Mouse (Mus musculus) neural tube, embryonic 14.5 days (tissue): Measurements from ENCODE around the gene Man2a1. TPM values are rescaled to one million over a fixed set of nuclear protein-coding genes. Genes with fewer than 3 reads are reported as not detected.
A peak's percentile ranks its signal among the peaks of the same experiment; 100 is the strongest.

ENCODE experiments used
- ATAC-seq: fragments of 200-750 bp; cut with Nextera tagmentation; 2 replicates; pipeline ENCODE4 v1.8.0; 2017; ENCODE audit warnings: low read depth, mild to moderate bottlenecking, moderate TSS enrichment, moderate library complexity
- H3K27ac ChIP-seq: fragments of 300-500 bp; sonication (generic); 2 replicates; pipeline ENCODE4 v1.5.1; 2014; ENCODE audit warnings: low read depth, mild to moderate bottlenecking, control low read depth, low read length, moderate library complexity, mixed read lengths
- H3K27me3 ChIP-seq: fragments of 300-500 bp; sonication (generic); 2 replicates; pipeline ENCODE4 v1.6.1; 2014; ENCODE audit warnings: low read length; ENCODE audit not compliant: control insufficient read depth, insufficient read depth
- H3K36me3 ChIP-seq: fragments of 300-500 bp; sonication (generic); 2 replicates; pipeline ENCODE4 v1.6.1; 2014; ENCODE audit warnings: low read length, mixed read lengths; ENCODE audit not compliant: control insufficient read depth, insufficient read depth
- H3K4me1 ChIP-seq: fragments of 300-500 bp; sonication (generic); 2 replicates; pipeline ENCODE4 v1.6.1; 2014; ENCODE audit warnings: low read length; ENCODE audit not compliant: control insufficient read depth, insufficient read depth
- H3K4me2 ChIP-seq: fragments of 300-500 bp; sonication (generic); 2 replicates; pipeline ENCODE4 v1.6.1; 2014; ENCODE audit warnings: mild to moderate bottlenecking, low read depth, low read length, control low read depth
- H3K4me3 ChIP-seq: fragments of 300-500 bp; sonication (generic); 2 replicates; pipeline ENCODE4 v1.5.1; 2014; ENCODE audit warnings: low read depth, low read length, control low read depth, mixed read lengths
- H3K9ac ChIP-seq: fragments of 300-500 bp; sonication (generic); replicated peaks from 2 replicates; pipeline ENCODE4 v1.6.1; 2014; ENCODE audit warnings: low read depth, mild to moderate bottlenecking, control low read depth, low read length, mixed read lengths
- H3K9me3 ChIP-seq: fragments of 300-500 bp; sonication (generic); 2 replicates; pipeline ENCODE4 v1.6.1; 2016; ENCODE audit warnings: low read length; ENCODE audit not compliant: control insufficient read depth
- WGBS: fragments of 180-500 bp; shearing (Covaris S2); extraction: QIAGEN DNeasy Blood & Tissue Kit; methylation state at CpG from one replicate; pipeline ENCODE4 v1.1.7; 2014; 5-methylcytosine and 5-hydroxymethylcytosine counted together
- polyA plus RNA-seq: library from polyadenylated mRNA; unstranded; fragments of >200 nt; fragmentation: Nextera tagmentation; extraction: Ambion mirVana; gene quantifications from 2 replicates; pipeline ENCODE4 v1.2.1, GENCODE M21; 2014

Man2a1 gene
- polyA plus RNA-seq, 1 experiment from 2014 or later, result 5.3 TPM

DNA sequence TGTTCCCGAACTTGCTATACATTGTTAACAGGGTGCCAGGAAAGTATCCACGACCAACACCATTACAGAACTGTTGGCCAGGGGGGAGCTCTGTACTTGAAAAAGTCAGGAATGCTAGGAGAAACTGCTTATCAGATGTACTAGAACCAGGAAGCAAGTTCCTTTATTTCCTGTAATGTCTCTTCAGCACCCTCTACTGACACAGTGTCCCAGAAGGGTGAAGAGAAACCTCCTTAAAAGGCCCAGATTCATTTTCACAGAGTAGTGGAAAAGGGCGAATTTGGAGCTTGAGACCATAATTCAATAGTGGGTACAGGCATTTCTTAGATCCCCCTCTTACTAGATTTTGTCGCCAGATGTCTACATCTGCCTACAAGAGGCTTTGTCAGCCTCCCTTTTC is 620 bp upstream of the Man2a1 start:
- no peaks in the 10 kb centered on the region for H3K36me3 ChIP-seq
- peaks cover 9% of the 10 kb centered on the region; the same call in 1 of the 2 replicates for H3K4me1 ChIP-seq
- H3K27me3 ChIP-seq, result no peaks in the 10 kb centered on the region
- WGBS, result 35% methylated on average over 4 of the region's 4 CpGs
- peak overlapping the region; percentile 92; the same call in 1 of the 2 replicates for H3K9ac ChIP-seq
- H3K4me3 ChIP-seq, result peak overlapping the region; percentile 97
- H3K9me3 ChIP-seq, result no peaks in the 10 kb centered on the region
- peak overlapping the region; percentile 81 for H3K4me2 ChIP-seq
- ATAC-seq, result no peak
- H3K27ac ChIP-seq, result peak overlapping the region; percentile 85

DNA sequence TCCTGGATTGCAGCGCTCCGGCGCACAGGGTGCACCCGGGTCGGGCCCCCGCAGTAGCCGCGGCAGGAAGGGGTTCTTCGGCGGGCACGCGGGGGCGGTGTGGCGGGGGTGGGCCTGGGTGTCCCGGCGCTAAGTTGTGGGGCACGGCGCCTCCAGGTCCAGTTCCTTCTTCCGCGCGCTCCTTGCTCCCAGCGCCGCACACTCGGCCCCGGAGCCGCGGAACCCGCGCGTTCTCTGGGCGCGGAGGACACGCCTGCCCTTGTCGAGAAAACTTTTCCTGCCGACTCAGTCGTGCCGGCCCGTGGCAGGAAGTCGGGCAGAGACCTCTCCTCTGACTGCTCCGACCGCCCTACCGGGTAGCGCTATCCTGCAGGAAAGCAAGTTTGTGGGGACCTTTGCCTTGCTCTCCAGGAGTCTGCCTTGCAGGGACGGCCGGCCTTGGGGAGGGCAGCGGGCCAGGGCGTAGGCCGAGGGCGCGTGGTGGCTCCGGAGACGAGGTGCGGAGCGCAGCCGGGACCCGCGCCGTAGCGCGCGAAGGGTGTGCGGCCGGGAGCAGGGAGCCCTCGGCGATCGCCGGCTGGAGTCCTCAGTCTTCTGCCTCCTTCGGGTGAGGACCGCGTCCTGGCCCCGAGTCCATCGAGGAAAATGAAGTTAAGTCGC is 685 bp downstream of the Man2a1 start:
- Histone ChIP-seq H3K36me3 (no peaks in the 10 kb centered on the region), H3K27ac (peak overlapping the region; percentile 85), H3K4me1 (peaks cover 9% of the 10 kb centered on the region; the same call in 1 of the 2 replicates), H3K9ac (peak overlapping the region; percentile 92), H3K27me3 (no peaks in the 10 kb centered on the region), H3K4me2 (peak overlapping the region; percentile 81), H3K4me3 (peak overlapping the region; percentile 97), H3K9me3 (no peaks in the 10 kb centered on the region)
- ATAC-seq, result peak; percentile 1; the same call in 1 of the 2 replicates
- WGBS, result under 1% methylated on average over 67 of the region's 73 CpGs

DNA sequence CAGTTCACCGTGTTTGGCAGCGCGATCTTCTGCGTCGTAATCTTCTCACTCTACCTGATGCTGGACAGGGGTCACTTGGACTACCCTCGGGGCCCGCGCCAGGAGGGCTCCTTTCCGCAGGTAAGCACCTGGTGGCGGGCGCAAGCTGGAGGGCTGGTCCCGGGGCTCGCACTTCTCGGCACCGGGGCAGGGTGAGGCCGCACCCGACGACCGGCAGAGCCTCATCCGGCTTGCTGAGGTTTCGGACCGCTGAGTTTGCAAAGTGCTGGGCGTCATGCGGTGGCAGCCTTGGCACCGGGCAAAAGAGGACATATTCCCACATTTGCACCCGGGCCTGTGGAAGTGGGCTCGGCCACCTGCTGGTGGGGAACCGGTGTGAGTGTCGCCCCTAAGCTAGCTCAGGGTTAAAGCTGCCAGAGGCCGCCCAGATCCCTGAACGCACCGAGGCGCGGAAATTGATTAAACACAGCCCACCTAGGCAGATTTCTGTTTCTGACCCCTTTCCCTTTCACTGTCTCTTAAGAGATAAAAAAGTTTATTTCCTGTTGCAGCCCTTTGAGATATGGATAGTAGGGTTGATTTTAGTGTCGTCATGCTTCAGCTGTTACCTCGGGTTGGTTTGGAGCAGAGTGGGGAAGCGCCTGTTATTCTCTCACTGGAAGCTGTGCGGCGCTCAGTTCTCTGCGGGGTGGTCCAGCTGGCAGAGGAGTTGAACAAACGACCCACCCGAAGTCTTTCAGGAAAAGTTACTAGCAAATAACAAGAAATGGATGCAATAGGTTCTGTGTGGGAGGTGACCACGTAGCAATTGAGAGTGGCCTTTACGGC is 1.4 kb downstream of the Man2a1 start:
- Histone ChIP-seq H3K4me2 (peak overlapping the region; percentile 81), H3K9me3 (no peaks in the 10 kb centered on the region), H3K27ac (no peak overlapping the region), H3K9ac (peak overlapping the region; percentile 92), H3K36me3 (no peaks in the 10 kb centered on the region), H3K4me3 (peak overlapping the region; percentile 97), H3K27me3 (no peaks in the 10 kb centered on the region), H3K4me1 (peaks cover 9% of the 10 kb centered on the region; the same call in 1 of the 2 replicates)
- peak; percentile 50; the same call in 1 of the 2 replicates for ATAC-seq
- under 1% methylated on average over 44 of the region's 44 CpGs for WGBS

DNA sequence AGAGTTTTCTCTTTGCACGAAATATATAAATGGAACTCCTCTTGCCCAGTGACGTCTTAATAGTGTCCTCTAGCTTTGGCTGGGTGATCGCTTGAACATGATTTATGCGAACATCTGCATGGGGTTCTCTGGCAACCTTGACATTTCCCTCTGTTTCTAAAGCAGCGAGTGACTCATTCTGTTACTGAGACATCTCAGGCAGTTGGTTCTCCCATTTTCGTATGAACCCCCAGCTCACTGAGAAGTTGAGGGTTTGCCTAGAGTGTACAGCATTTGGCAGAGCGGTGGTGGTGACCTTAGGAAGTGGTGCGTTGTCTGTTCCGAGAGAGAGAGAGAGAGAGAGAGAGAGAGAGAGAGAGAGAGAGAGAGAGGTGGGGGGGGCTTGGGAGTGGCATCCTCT is 2.6 kb downstream of the Man2a1 start:
- no peaks in the 10 kb centered on the region for H3K9me3 ChIP-seq
- H3K36me3 ChIP-seq, result no peaks in the 10 kb centered on the region
- no peak overlapping the region for H3K9ac ChIP-seq
- no peak for ATAC-seq
- WGBS, result 54% methylated on average over 9 of the region's 9 CpGs
- no peak overlapping the region for H3K27ac ChIP-seq
- peak overlapping the region; percentile 97 for H3K4me3 ChIP-seq
- peak overlapping the region; percentile 81 for H3K4me2 ChIP-seq
- no peaks in the 10 kb centered on the region for H3K27me3 ChIP-seq
- H3K4me1 ChIP-seq, result peaks cover 9% of the 10 kb centered on the region; the same call in 1 of the 2 replicates

DNA sequence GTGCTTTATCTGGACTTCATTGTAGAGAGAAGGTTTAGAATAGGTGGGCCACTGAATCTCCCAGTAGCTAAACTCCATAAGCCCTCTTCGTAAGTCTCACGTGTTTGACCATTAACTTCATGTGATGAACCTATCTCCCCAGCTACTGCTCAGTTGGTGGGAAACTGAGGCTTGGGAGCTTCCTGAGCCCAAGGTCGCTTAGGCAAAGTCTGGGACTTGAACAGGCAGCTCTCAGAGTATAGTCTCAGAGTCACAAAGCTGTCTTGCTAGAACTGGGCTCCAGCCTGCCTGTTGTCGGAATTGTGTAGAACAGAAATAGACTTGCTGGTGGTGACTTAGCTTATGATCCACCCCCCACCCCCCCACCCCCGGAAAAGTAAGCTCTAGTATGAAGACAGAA is 3.0 kb downstream of the Man2a1 start:
- Histone ChIP-seq H3K36me3 (no peaks in the 10 kb centered on the region), H3K27ac (no peak overlapping the region), H3K4me1 (peaks cover 9% of the 10 kb centered on the region; the same call in 1 of the 2 replicates), H3K27me3 (no peaks in the 10 kb centered on the region), H3K4me2 (peak overlapping the region; percentile 81), H3K9ac (no peak overlapping the region), H3K9me3 (no peaks in the 10 kb centered on the region), H3K4me3 (peak overlapping the region; percentile 97)
- 74% methylated on average over 5 of the region's 5 CpGs for WGBS
- no peak for ATAC-seq

DNA sequence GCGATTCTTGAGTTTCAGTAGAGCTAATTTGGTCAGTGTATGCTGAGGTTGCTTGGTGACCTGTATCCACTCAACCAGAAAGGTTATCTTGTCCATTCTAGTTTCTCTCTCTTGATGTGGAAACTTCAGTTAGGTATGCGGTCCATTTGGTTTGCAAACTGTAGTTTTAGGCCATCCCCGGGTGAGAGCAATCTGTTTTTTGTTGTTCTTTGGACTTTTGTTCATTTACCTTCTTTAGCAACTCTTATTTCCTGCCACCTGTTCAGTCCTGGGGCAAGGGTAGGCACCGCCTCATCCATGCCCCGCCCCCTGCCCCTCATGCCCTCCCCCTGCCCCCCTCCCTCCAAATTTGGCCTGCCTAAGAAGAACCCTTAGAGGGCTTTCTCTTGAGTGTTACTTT is 3.6 kb downstream of the Man2a1 start:
- H3K4me2 ChIP-seq, result peak overlapping the region; percentile 81; the same call in 1 of the 2 replicates
- 75% methylated on average over 5 of the region's 5 CpGs for WGBS
- no peak overlapping the region for H3K4me3 ChIP-seq
- no peak for ATAC-seq
- H3K27me3 ChIP-seq, result no peaks in the 10 kb centered on the region
- no peaks in the 10 kb centered on the region for H3K9me3 ChIP-seq
- H3K36me3 ChIP-seq, result no peaks in the 10 kb centered on the region
- no peak overlapping the region for H3K9ac ChIP-seq
- peaks cover 9% of the 10 kb centered on the region; the same call in 1 of the 2 replicates for H3K4me1 ChIP-seq
- H3K27ac ChIP-seq, result no peak overlapping the region

DNA sequence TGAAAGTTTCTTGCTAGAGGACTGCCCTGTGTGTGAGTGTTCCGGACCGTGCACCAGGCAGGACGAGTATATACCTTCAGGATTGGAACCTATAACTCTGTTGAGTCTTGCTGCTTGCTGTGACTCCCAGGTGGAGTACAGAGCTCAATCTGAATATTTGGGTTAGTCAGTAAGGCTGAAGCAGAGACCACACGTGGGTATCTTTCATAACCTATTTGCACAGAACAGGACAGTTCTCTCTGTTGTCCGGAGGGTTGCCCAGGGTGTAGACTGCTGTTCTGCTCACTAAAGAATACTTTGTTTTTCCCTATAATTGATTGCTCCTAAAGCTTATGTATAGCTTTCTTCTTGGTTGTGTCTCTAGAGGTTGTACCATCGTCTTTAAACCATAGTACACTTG is 7.7 kb downstream of the Man2a1 start:
- Histone ChIP-seq H3K4me3 (no peak overlapping the region), H3K9me3 (no peaks in the 10 kb centered on the region), H3K9ac (no peak overlapping the region), H3K27ac (no peak overlapping the region), H3K27me3 (no peaks in the 10 kb centered on the region), H3K4me2 (no peak overlapping the region), H3K36me3 (no peaks in the 10 kb centered on the region), H3K4me1 (peaks cover under 1% of the 10 kb centered on the region; the same call in 1 of the 2 replicates)
- ATAC-seq, result no peak
- WGBS, result 86% methylated on average over 6 of the region's 6 CpGs

DNA sequence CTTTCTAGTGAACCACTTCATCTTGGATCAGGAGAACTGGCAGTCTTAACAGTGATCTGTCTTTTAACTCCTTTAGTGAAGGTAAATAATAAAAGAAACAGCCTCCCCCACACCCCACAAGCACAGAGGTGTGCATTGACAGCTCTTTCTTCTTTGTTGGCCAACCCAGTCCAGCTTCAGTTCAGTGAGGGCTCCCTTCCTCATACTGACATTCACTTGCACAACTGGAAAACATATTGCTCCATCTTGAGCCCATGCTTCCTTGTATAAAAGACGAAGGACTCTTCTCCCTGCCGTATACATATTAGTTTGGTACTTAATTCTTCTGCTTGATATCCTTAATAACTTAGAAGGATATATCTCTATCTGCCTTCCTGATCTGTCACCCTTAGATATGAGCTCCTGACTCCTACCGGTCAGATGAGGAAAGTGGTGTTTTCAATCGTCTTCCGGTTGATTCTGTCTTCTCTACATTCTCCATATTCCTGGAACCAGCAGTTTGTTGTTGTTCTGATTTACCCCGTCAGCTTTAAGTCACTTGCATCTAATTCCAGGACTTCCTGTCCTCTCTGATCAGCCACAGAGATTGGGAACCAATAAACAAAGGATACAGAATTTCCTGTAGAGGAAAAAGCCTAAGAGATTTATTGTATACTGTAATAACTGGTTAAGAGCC is 8.5 kb downstream of the Man2a1 start:
- Histone ChIP-seq H3K4me3 (no peak overlapping the region), H3K4me1 (no peaks in the 10 kb centered on the region), H3K4me2 (no peak overlapping the region), H3K27me3 (no peaks in the 10 kb centered on the region), H3K9ac (no peak overlapping the region), H3K27ac (no peak overlapping the region), H3K36me3 (no peaks in the 10 kb centered on the region), H3K9me3 (no peaks in the 10 kb centered on the region)
- 85% methylated on average over 6 of the region's 6 CpGs for WGBS
- ATAC-seq, result no peak
